Mouse (Mus musculus) G1E (cell line): ENCODE results near the gene Ccna2. TPM values are rescaled to one million over a fixed set of nuclear protein-coding genes. Genes with fewer than 3 reads are reported as not detected.

Experiments
- ATAC-seq: 2 replicates; pipeline ENCODE4 v1.8.0; 2016; ENCODE audit warnings: mild to moderate bottlenecking; ENCODE audit not compliant: insufficient number of reproducible peaks, poor library complexity, low FRiP score, severe bottlenecking; ENCODE audit errors: extremely low read depth
- DNase-seq: peaks from one replicate; pipeline ENCODE4 v3.0.0; 2012; ENCODE audit warnings: low spot score
- H3K27me3 ChIP-seq: 2 replicates; pipeline ENCODE4 v1.6.1; 2012; ENCODE audit warnings: mild to moderate bottlenecking, low read length, inconsistent platforms; ENCODE audit not compliant: insufficient read depth
- H3K36me3 ChIP-seq: replicated peaks from 2 replicates; pipeline ENCODE3; 2012; ENCODE audit warnings: mild to moderate bottlenecking, inconsistent platforms
- H3K4me1 ChIP-seq: 2 replicates; pipeline ENCODE4 v1.6.1; 2012; ENCODE audit warnings: low read depth, low read length, inconsistent platforms, mixed read lengths; ENCODE audit not compliant: insufficient read depth
- H3K4me3 ChIP-seq: 2 replicates; pipeline ENCODE4 v1.5.1; 2012; ENCODE audit warnings: low read depth, mild to moderate bottlenecking, inconsistent platforms, low read length, moderate library complexity, mixed read lengths
- H3K9me3 ChIP-seq: replicated peaks from 2 replicates; pipeline ENCODE4 v1.6.1; 2012; ENCODE audit warnings: inconsistent platforms
- CTCF ChIP-seq: IDR thresholded peaks from 2 replicates; pipeline ENCODE4 v1.5.1; 2012; ENCODE audit warnings: low read depth, low read length, inconsistent platforms, mixed read lengths
- GATA1 ChIP-seq: IDR thresholded peaks from 2 replicates; pipeline ENCODE4 v1.6.1; 2012; ENCODE audit warnings: borderline replicate concordance, low read length, inconsistent platforms, mixed read lengths
- GATA2 ChIP-seq: IDR thresholded peaks from 2 replicates; pipeline ENCODE4 v1.6.1; 2012; ENCODE audit warnings: low read depth, low read length, inconsistent platforms, borderline replicate concordance
- POLR2AphosphoS5 ChIP-seq: IDR thresholded peaks from 2 replicates; pipeline ENCODE4 v1.6.1; 2012; ENCODE audit warnings: low read depth, low read length, inconsistent platforms; ENCODE audit not compliant: insufficient replicate concordance
- TAL1 ChIP-seq: conservative IDR thresholded peaks from 2 replicates; pipeline ENCODE4 v1.6.1; 2012; ENCODE audit warnings: low read depth, low read length, inconsistent platforms, mixed read lengths
- polyA plus RNA-seq: library from polyadenylated mRNA; stranded (reverse); fragments of >175 nt; gene quantifications from 2 replicates; pipeline ENCODE4 v1.2.3, GENCODE M21; 2012
- total RNA-seq, 2 experiments: library from RNA; stranded (forward) in 1 of 2; stranded (reverse) in 1 of 2; fragments of 200-1000 nt in 1 of 2; fragments of >200 nt in 1 of 2; fragmentation: Nextera tagmentation in 1 of 2; gene quantifications; 2 replicates each; pipeline ENCODE4 v1.2.3; 2014 to 2017

The Ccna2 gene
- total and polyA plus RNA-seq, 3 experiments, result 189 to 410 (median 238) TPM

DNA sequence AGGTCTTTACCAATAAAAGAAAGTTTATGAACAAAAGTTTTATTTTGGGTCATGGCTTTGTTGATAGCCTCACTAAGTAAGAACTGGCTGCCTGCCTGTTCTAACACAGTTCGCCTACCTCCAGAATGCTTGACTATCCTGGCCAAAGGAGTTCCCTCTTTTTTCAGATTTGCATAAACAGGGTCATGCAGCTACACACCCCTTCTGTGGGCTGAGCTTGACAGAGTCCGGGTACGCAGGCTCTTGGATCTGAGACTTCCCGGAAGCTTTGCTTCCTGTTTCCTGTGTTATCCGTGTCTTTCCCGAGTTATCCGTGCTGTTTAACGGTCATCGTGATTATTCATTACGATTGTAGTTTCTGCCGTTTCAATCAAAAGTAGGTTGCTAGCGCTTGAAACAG lies 35.9 kb downstream of the Ccna2 start:
- Histone ChIP-seq H3K27me3 (peaks cover 28% of the 10 kb centered on the region), H3K4me3 (no peak overlapping the region), H3K9me3 (no peaks in the 10 kb centered on the region), H3K36me3 (no peaks in the 10 kb centered on the region), H3K4me1 (no peaks in the 10 kb centered on the region)
- DNase-seq, result no peak
- TF ChIP-seq TAL1 (no peak), GATA2 (no peak), POLR2AphosphoS5 (no peak), GATA1 (no peak), CTCF (no peak)
- no peak for ATAC-seq

GRCm38 (mm10) chr3:36533201-36533672 lies 38.7 kb downstream of the Ccna2 start:
- ATAC-seq, result no peak
- Histone ChIP-seq H3K4me1 (no peaks in the 10 kb centered on the region), H3K27me3 (peaks cover 17% of the 10 kb centered on the region), H3K9me3 (no peaks in the 10 kb centered on the region), H3K4me3 (no peak overlapping the region), H3K36me3 (no peaks in the 10 kb centered on the region)
- DNase-seq, result no peak
- TF ChIP-seq GATA2 (no peak), TAL1 (no peak), CTCF (no peak), GATA1 (no peak)

DNA sequence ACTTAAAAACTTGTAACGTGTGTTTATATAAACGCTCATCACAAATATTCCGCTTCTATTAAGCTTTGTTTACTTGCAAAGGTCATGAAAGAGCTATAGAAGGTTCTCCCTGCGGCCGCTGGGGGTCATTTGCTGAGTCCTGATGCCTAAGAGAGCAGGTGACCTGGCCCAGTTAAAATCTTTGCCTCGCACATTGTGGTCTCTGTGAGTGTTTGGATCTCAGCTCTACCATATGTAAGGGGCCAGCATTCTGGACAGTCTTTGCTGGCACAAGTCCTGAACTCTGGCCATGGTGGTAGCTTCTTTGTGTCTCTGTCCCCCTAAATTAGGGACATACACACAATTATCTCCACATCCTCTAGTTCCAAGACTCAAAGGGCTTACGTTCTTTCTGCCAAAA lies 39.2 kb downstream of the Ccna2 start:
- Histone ChIP-seq H3K4me3 (no peak overlapping the region), H3K9me3 (no peaks in the 10 kb centered on the region), H3K4me1 (no peaks in the 10 kb centered on the region), H3K27me3 (peaks cover 12% of the 10 kb centered on the region), H3K36me3 (no peaks in the 10 kb centered on the region)
- DNase-seq (no peak), ATAC-seq (no peak)
- TF ChIP-seq CTCF (no peak), TAL1 (no peak), GATA2 (no peak), GATA1 (no peak), POLR2AphosphoS5 (no peak)

- Histone ChIP-seq H3K4me1 (no peaks in the 10 kb centered on the region), H3K36me3 (no peaks in the 10 kb centered on the region), H3K4me3 (no peak overlapping the region), H3K27me3 (peaks cover 11% of the 10 kb centered on the region), H3K9me3 (no peaks in the 10 kb centered on the region)
- TF ChIP-seq GATA1, result no peak
- TF ChIP-seq GATA2, result no peak
- no peak for TF ChIP-seq CTCF
- no peak for TF ChIP-seq TAL1
- no peak for TF ChIP-seq POLR2AphosphoS5
- DNase-seq (no peak), ATAC-seq (no peak)
Observed at GRCm38 (mm10) chr3:36531979-36532542, 39.9 kb downstream of the Ccna2 start.

DNA sequence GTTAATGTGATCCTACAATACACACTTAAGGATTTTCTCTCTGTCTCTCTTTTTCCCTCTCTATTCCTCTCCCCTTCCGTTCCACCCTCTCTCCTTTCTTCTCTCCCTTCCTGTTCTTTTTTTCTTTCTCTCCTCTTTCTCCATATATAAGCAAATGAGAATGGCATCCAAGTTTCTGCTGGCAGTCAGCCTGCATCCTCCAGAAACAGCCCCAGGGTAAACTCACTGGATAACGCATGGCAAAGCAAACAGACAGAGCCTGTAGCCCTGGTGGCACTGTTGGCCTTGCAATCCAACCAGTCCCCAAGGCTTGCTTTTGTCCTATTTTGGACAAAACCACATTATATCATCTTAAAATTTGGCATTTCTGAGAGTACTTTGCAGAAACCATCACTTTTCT lies 40.7 kb downstream of the Ccna2 start:
- peaks cover 15% of the 10 kb centered on the region for H3K27me3 ChIP-seq
- DNase-seq (no peak), ATAC-seq (no peak)
- no peaks in the 10 kb centered on the region for H3K4me1 ChIP-seq
- H3K36me3 ChIP-seq, result no peaks in the 10 kb centered on the region
- H3K4me3 ChIP-seq, result no peak overlapping the region
- no peaks in the 10 kb centered on the region for H3K9me3 ChIP-seq
- no peak for TF ChIP-seq GATA1
- no peak for TF ChIP-seq TAL1
- no peak for TF ChIP-seq CTCF
- no peak for TF ChIP-seq GATA2
- TF ChIP-seq POLR2AphosphoS5, result no peak

DNA sequence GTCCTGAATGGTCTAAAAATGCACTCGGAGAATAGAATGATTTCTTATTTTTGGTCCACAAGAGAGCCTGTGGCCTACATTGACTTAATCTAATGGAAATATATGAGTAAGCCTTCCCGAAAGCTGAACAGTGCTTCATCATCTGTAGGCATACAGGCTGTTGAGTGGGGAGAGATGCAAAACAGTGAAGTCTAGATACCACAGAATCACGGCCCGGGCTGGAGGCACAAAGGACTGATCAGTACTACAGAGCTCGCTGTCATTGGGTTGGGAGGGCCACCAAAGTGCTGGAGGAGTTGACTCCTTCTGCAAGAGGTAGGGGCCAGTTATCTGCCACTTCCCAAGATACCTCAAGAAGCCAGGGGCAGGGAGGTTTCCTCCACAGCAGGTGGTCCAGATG lies 41.2 kb downstream of the Ccna2 start:
- no peaks in the 10 kb centered on the region for H3K9me3 ChIP-seq

GRCm38 (mm10) chr3:36530345-36530744 lies 41.6 kb downstream of the Ccna2 start:
- Histone ChIP-seq H3K36me3 (no peaks in the 10 kb centered on the region), H3K4me3 (no peak overlapping the region), H3K4me1 (no peaks in the 10 kb centered on the region), H3K9me3 (no peaks in the 10 kb centered on the region), H3K27me3 (peaks cover 15% of the 10 kb centered on the region)
- ATAC-seq (no peak), DNase-seq (no peak)
- no peak for TF ChIP-seq GATA1
- TF ChIP-seq CTCF, result no peak
- no peak for TF ChIP-seq TAL1

More for the DNA sequence above, 41.2 kb downstream of the Ccna2 start:
- TF ChIP-seq POLR2AphosphoS5, result no peak
- no peak for DNase-seq
- H3K36me3 ChIP-seq, result no peaks in the 10 kb centered on the region
- no peak overlapping the region for H3K4me3 ChIP-seq
- no peak for ATAC-seq
- H3K4me1 ChIP-seq, result no peaks in the 10 kb centered on the region
- H3K27me3 ChIP-seq, result peaks cover 15% of the 10 kb centered on the region
